Mouse (Mus musculus) embryonic facial prominence, embryonic 15.5 days (tissue): ENCODE data around the gene Plpp3. TPM values are rescaled to one million over a fixed set of nuclear protein-coding genes. Genes with fewer than 3 reads are reported as not detected.

Source experiments
- ATAC-seq: fragments of 200-750 bp; cut with Nextera tagmentation; 2 replicates; pipeline ENCODE4 v1.8.0; 2017; ENCODE audit warnings: low read depth, moderate TSS enrichment; ENCODE audit not compliant: insufficient number of reproducible peaks, low FRiP score, low TSS enrichment
- H3K27ac ChIP-seq: fragments of 300-500 bp; sonication (generic); replicated peaks from 2 replicates; pipeline ENCODE4 v1.5.1; 2015; ENCODE audit warnings: mild to moderate bottlenecking, inconsistent platforms
- H3K27me3 ChIP-seq: fragments of 300-500 bp; sonication (generic); 2 replicates; pipeline ENCODE4 v1.6.1; 2015; ENCODE audit warnings: inconsistent platforms
- H3K36me3 ChIP-seq: fragments of 300-500 bp; sonication (generic); 2 replicates; pipeline ENCODE4 v1.6.1; 2015; ENCODE audit warnings: mild to moderate bottlenecking, inconsistent platforms
- H3K4me1 ChIP-seq: fragments of 300-500 bp; sonication (generic); 2 replicates; pipeline ENCODE4 v1.6.1; 2015; ENCODE audit warnings: inconsistent platforms
- H3K4me2 ChIP-seq: fragments of 300-500 bp; sonication (generic); replicated peaks from 2 replicates; pipeline ENCODE4 v1.6.1; 2015; ENCODE audit warnings: mild to moderate bottlenecking, inconsistent platforms
- H3K4me3 ChIP-seq: fragments of 300-500 bp; sonication (generic); replicated peaks from 2 replicates; pipeline ENCODE4 v1.5.1; 2015; ENCODE audit warnings: mild to moderate bottlenecking, inconsistent platforms
- H3K9ac ChIP-seq: fragments of 300-500 bp; sonication (generic); 2 replicates; pipeline ENCODE4 v1.6.1; 2015; ENCODE audit warnings: inconsistent platforms
- H3K9me3 ChIP-seq: fragments of 300-500 bp; sonication (generic); replicated peaks from 2 replicates; pipeline ENCODE4 v1.6.1; 2016; ENCODE audit warnings: inconsistent platforms
- WGBS: fragments of 180-500 bp; shearing (Covaris S2); methylation state at CpG from one replicate; pipeline ENCODE4 v1.1.7; 2015; 5-methylcytosine and 5-hydroxymethylcytosine counted together
- polyA plus RNA-seq: library from polyadenylated mRNA; unstranded; fragments of >200 nt; fragmentation: Nextera tagmentation; extraction: Ambion mirVana; gene quantifications from 2 replicates; pipeline ENCODE4 v1.2.1, GENCODE M21; 2015

The Plpp3 gene
- polyA plus RNA-seq, 1 experiment from 2014 or later: 190 TPM

DNA sequence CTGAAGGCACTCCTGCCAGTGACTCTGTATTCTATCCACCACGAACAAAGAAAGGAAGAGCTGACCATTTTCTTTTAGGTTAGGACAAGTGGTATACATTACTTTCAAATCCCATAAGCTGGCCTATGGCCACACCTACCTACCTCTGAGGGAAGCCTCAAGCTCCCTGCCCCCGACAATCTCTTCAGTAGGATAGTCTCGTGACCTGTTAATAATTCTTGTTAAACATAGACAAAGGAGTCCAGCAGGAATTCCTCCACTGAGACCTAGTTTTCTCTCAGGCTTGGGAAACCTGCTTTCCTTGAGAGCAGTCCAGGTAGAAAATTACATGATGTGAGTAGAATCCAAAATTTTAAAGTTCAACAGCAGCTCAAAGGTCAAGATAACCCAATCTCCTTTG lies 93.8 kb downstream of the Plpp3 start:
- H3K9me3 ChIP-seq: no peaks in the 10 kb centered on the region
- no peaks in the 10 kb centered on the region for H3K36me3 ChIP-seq
- ATAC-seq: no peak
- peaks cover 6% of the 10 kb centered on the region; the same call in 1 of the 2 replicates for H3K4me1 ChIP-seq
- no peak overlapping the region for H3K9ac ChIP-seq
- WGBS: 70% methylated on average over 3 of the region's 3 CpGs
- H3K4me3 ChIP-seq: no peak overlapping the region
- H3K27ac ChIP-seq: no peak overlapping the region
- H3K4me2 ChIP-seq: no peak overlapping the region
- H3K27me3 ChIP-seq: no peaks in the 10 kb centered on the region

- H3K4me1 ChIP-seq: 0 out of 2 replicates have a peak, but pooled peaks cover 6% of the 10 kb centered on the region
- H3K27ac ChIP-seq: no peak overlapping the region
- WGBS: 38% methylated on average over 3 of the region's 3 CpGs
- no peak overlapping the region for H3K4me3 ChIP-seq
- no peak overlapping the region for H3K9ac ChIP-seq
- H3K27me3 ChIP-seq: no peaks in the 10 kb centered on the region
- no peak for ATAC-seq
- no peaks in the 10 kb centered on the region for H3K9me3 ChIP-seq
- H3K4me2 ChIP-seq: no peak overlapping the region
- no peaks in the 10 kb centered on the region for H3K36me3 ChIP-seq
Observed at GRCm38 (mm10) chr4:105252044-105252443, 94.9 kb downstream of the Plpp3 start.

- H3K4me2 ChIP-seq: no peak overlapping the region
- WGBS: 77% methylated on average over 5 of the region's 5 CpGs
- H3K36me3 ChIP-seq: no peaks in the 10 kb centered on the region
- no peak for ATAC-seq
- H3K4me1 ChIP-seq: 0 out of 2 replicates have a peak, but pooled peaks cover 6% of the 10 kb centered on the region
- H3K27ac ChIP-seq: no peak overlapping the region
- H3K27me3 ChIP-seq: no peaks in the 10 kb centered on the region
- H3K9ac ChIP-seq: no peak overlapping the region
- H3K9me3 ChIP-seq: no peaks in the 10 kb centered on the region
- H3K4me3 ChIP-seq: no peak overlapping the region
Observed at GRCm38 (mm10) chr4:105252571-105253200, 95.5 kb downstream of the Plpp3 start.

DNA sequence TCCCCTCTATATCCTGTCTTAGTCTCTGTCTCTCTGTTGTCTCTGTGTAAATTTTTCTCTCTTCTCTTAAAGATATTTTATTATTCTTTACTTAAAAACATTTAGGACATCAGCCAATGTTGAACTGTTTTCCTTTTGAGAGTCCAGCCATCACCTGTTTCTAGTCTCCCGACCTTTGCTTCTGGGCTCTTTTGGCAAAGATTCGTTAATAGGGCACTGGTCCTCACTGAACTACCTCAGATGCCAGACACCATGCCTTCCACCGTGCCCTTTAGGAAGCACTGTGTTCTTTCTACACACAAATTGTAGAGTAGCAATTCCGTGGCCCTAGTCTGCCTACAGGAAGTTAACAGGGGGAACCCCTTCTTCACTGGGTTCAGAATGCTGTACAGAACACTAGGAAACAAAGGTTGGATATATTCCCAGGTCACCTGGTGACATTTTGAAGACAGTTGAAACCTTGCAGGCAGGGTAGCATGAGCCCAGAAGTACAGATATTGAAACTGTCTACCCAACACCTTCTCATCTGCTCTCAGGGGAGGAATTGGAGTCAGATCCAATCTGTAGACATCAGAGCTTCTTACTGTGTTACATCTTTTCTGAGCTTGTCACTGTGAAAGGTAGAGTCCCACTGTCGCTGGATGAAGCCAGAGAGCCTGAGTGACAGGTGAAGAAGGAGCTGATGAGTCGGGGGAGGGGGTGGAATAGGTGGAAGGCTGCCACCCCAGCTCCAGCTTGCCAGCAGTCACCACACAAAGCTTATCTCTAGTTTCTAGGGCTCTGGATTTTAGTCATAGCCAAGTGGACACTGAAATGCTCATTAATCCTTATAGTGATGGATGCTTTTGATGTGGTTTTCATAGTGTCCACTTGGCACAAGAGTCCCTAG lies 96.5 kb downstream of the Plpp3 start:
- WGBS: 73% methylated on average over 6 of the region's 6 CpGs
- H3K9me3 ChIP-seq: no peaks in the 10 kb centered on the region
- no peak overlapping the region for H3K4me2 ChIP-seq
- H3K9ac ChIP-seq: no peak overlapping the region
- no peaks in the 10 kb centered on the region for H3K27me3 ChIP-seq
- no peak overlapping the region for H3K4me3 ChIP-seq
- no peaks in the 10 kb centered on the region for H3K36me3 ChIP-seq
- ATAC-seq: no peak
- no peak overlapping the region for H3K27ac ChIP-seq
- 0 out of 2 replicates have a peak, but pooled peaks cover 6% of the 10 kb centered on the region for H3K4me1 ChIP-seq

- Histone ChIP-seq H3K9me3 (no peaks in the 10 kb centered on the region), H3K36me3 (no peaks in the 10 kb centered on the region), H3K27ac (no peak overlapping the region), H3K4me3 (no peak overlapping the region), H3K4me2 (no peak overlapping the region), H3K9ac (no peak overlapping the region), H3K27me3 (no peaks in the 10 kb centered on the region), H3K4me1 (0 out of 2 replicates have a peak, but pooled peaks cover 6% of the 10 kb centered on the region)
- no peak for ATAC-seq
- WGBS: 85% methylated on average over 4 of the region's 4 CpGs
Observed at GRCm38 (mm10) chr4:105254365-105254764, 97.2 kb downstream of the Plpp3 start.

DNA sequence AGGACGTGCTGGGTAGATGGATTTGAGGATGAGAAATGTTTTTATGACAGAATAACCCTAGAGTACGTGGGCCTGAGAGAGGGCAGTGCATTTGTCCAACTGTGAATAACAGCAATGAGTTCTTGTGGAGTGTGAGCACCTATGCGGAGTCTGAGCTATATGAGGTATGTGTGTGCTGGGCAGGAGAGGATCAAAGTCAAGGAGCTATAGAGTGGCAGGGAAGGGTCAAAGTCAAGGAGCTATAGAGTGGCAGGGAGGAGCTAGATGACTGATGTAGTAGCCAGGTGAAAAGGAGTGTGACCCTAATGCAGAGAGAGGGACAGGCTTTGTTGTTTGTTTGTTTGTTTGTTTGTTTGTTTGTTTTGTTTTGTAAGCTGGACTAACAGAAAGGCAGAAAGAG lies 98.0 kb downstream of the Plpp3 start:
- H3K27me3 ChIP-seq: no peaks in the 10 kb centered on the region
- ATAC-seq: no peak
- WGBS: 85% methylated on average over 3 of the region's 3 CpGs

GRCm38 (mm10) chr4:105257667-105258560 lies 100.8 kb downstream of the Plpp3 start:
- Histone ChIP-seq H3K4me3 (no peak overlapping the region), H3K9me3 (no peaks in the 10 kb centered on the region), H3K27me3 (no peaks in the 10 kb centered on the region), H3K9ac (no peak overlapping the region), H3K4me1 (no peaks in the 10 kb centered on the region), H3K4me2 (no peak overlapping the region), H3K36me3 (no peaks in the 10 kb centered on the region), H3K27ac (no peak overlapping the region)
- no peak for ATAC-seq
- 80% methylated on average over 11 of the region's 11 CpGs for WGBS

More for the DNA sequence above, 98.0 kb downstream of the Plpp3 start:
- H3K4me1 ChIP-seq: 0 out of 2 replicates have a peak, but pooled peaks cover 3% of the 10 kb centered on the region
- no peak overlapping the region for H3K27ac ChIP-seq
- H3K4me2 ChIP-seq: no peak overlapping the region
- no peak overlapping the region for H3K4me3 ChIP-seq
- no peaks in the 10 kb centered on the region for H3K36me3 ChIP-seq
- H3K9me3 ChIP-seq: no peaks in the 10 kb centered on the region
- H3K9ac ChIP-seq: no peak overlapping the region

DNA sequence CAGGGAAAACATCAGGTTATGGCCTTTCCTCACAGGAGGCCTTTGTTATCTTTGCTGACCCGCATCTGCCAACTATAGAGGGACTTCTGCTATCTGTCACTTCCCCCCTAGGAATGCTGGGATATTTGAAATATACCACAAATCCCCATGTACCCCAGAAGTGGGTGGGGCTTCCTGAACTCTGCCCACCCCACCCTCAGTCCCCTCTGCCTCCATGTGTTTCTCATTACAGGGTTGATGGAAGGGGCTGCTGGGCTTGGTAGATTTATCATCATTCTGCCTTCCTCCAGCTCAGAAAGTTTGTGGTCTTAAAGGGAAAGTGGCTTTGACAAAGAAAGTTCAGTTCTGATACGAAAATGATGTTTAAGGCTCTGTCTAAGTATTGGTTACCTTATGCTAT lies 103.2 kb downstream of the Plpp3 start:
- no peak; the same call in 1 of the 2 replicates for ATAC-seq
- no peak overlapping the region for H3K9ac ChIP-seq
- H3K4me1 ChIP-seq: no peaks in the 10 kb centered on the region
- H3K9me3 ChIP-seq: no peaks in the 10 kb centered on the region
- H3K27ac ChIP-seq: no peak overlapping the region
- WGBS: 56% methylated on average over 2 of the region's 2 CpGs
- H3K36me3 ChIP-seq: no peaks in the 10 kb centered on the region
- no peak overlapping the region for H3K4me2 ChIP-seq
- H3K4me3 ChIP-seq: no peak overlapping the region
- H3K27me3 ChIP-seq: no peaks in the 10 kb centered on the region

- Histone ChIP-seq H3K36me3 (no peaks in the 10 kb centered on the region), H3K4me3 (no peak overlapping the region), H3K4me2 (no peak overlapping the region), H3K27ac (no peak overlapping the region), H3K4me1 (no peaks in the 10 kb centered on the region), H3K9me3 (no peaks in the 10 kb centered on the region), H3K27me3 (no peaks in the 10 kb centered on the region), H3K9ac (no peak overlapping the region)
- WGBS: 73% methylated on average over 9 of the region's 9 CpGs
- ATAC-seq: no peak
Observed at GRCm38 (mm10) chr4:105260893-105261769, 104.0 kb downstream of the Plpp3 start.

- Histone ChIP-seq H3K36me3 (no peaks in the 10 kb centered on the region), H3K27me3 (no peaks in the 10 kb centered on the region), H3K4me2 (no peak overlapping the region), H3K9ac (no peak overlapping the region), H3K9me3 (no peaks in the 10 kb centered on the region), H3K4me3 (no peak overlapping the region), H3K4me1 (no peaks in the 10 kb centered on the region), H3K27ac (no peak overlapping the region)
- ATAC-seq: no peak
- 81% methylated on average over 12 of the region's 12 CpGs for WGBS
Observed at GRCm38 (mm10) chr4:105262358-105262757, 105.2 kb downstream of the Plpp3 start.
